Mouse (Mus musculus) Patski (cell line): ENCODE data around the gene Gmppa. TPM values are rescaled to one million over a fixed set of nuclear protein-coding genes. Genes with fewer than 3 reads are reported as not detected.

Experiments
- ATAC-seq: fragments of 100-300 bp; one replicate; pipeline ENCODE4 v1.8.0; 2021
- CTCF ChIA-PET: fragments of 350-600 bp; sonication (Branson Sonifier 250); formaldehyde crosslinking; loops from one replicate; lab custom pipeline; 2022; ENCODE audit warnings: inconsistent platforms; lab: Charles Lee
- POLR2A ChIA-PET: fragments of 350-600 bp; sonication (Branson Sonifier 250); formaldehyde crosslinking; loops from one replicate; lab custom pipeline; 2022; ENCODE audit warnings: antibody characterized with exemption, inconsistent platforms; lab: Charles Lee
- DNase-seq: peaks from one replicate; pipeline ENCODE4 v3.0.0-alpha.2; 2011; ENCODE audit warnings: low read depth, low spot score
- H3K27me3 ChIP-seq: fragments of 371-371 bp; one replicate; pipeline ENCODE4 v1.5.1; 2021
- CTCF ChIP-seq: fragments of 100-300 bp; IDR thresholded peaks from one replicate; pipeline ENCODE4 v1.5.1; 2021
- in situ Hi-C: fragments of 300-500 bp; cut with MboI; formaldehyde crosslinking; loops from 3 replicates; pipeline ENCODE4 v1.11.1; 2018; ENCODE audit warnings: low pct_unique_long_range_greater_than_20kb, mixed read lengths
- polyA plus RNA-seq: library from polyadenylated mRNA; unstranded; gene quantifications from one replicate; pipeline ENCODE4 v1.2.3, GENCODE M21; 2021

The Gmppa gene
- polyA plus RNA-seq, 1 experiment from 2014 or later = 76.8 TPM

DNA sequence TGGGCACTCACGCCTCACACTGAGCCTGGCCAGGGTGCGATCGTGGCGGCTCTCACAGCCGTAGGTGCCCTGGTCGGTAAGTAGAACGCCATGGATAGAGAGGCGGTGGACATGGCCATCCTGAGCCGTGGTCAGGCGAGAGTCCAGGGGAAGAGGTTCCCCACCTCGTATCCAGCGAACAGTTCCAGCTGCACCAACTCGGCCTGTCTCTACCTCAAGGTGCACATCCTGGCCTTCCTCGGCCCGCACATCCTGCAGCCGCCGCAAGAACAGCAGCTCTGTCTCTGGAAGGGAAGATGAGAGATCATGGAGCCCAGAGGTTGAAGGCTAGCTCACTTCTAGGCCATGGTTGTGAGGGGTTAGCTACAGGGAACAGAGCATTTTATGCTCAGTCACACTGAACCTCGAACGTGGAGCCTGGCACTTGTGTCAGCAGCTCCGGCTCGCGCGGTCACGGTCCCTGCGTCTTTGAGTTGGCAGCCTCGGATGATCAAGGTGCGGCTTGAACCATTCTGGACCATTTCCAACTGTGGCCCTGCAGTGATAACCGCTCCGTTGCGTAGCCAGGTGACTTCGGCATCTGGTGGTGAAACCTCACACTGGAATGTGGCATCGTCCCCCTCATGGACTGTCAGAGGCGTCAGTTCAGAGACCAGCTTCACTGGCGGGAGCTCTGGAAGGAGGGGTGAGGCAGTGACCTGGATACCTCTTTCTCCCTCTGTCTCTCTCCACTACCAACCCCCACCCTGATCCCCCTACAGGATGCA lies 55.2 kb downstream of the Gmppa start:
- in situ Hi-C loops = no loop called here
- no peak for TF ChIP-seq CTCF
- ATAC-seq (no peak), DNase-seq (no peak)
- H3K27me3 ChIP-seq = no peaks in the 10 kb centered on the region
- CTCF ChIA-PET = no interaction called here
- POLR2A ChIA-PET = no interaction called here

GRCm38 (mm10) chr1:75492579-75493170 lies 56.9 kb downstream of the Gmppa start:
- no peak for TF ChIP-seq CTCF
- in situ Hi-C loops = no loop called here
- ChIA-PET CTCF (no interaction called here), POLR2A (interaction anchor here (0.7 to 1.1 kb wide), 2 partner anchors 9 to 14 kb away, joined by 3 to 4 read pairs; partner anchors contain the start of genes Chpf and Tmem198)
- ATAC-seq (no peak), DNase-seq (no peak)
- H3K27me3 ChIP-seq = peaks cover 4% of the 10 kb centered on the region

Other genes starting within 250 kb of the Gmppa start
- 28.5 TPM for gene Ankzf1, start 243.8 kb upstream of the Gmppa start, polyA plus RNA-seq
- 33.2 TPM for gene Atg9a, start 243.7 kb upstream of the Gmppa start, polyA plus RNA-seq
- gene Glb1l, start 225.1 kb upstream of the Gmppa start, polyA plus RNA-seq = 30.9 TPM
- gene Stk16, start 225.1 kb upstream of the Gmppa start, polyA plus RNA-seq = 181 TPM
- gene Tuba4a, start 216.1 kb upstream of the Gmppa start, polyA plus RNA-seq = 200 TPM
- gene A630095N17Rik, start 203.8 kb upstream of the Gmppa start, polyA plus RNA-seq = 0.15 TPM
- 54.1 TPM for gene Dnajb2, start 199.5 kb upstream of the Gmppa start, polyA plus RNA-seq
- 0.33 TPM for gene Ptprn, start 171.4 kb upstream of the Gmppa start, polyA plus RNA-seq
- gene Resp18, start 157.5 kb upstream of the Gmppa start, polyA plus RNA-seq = not detected
- 151 TPM for gene Dnpep, start 117.9 kb upstream of the Gmppa start, polyA plus RNA-seq
- gene Des, start 75.6 kb upstream of the Gmppa start, polyA plus RNA-seq = 0.23 TPM
- 73.0 TPM for gene Speg, start 60.6 kb upstream of the Gmppa start, polyA plus RNA-seq
- gene Asic4, start 14.5 kb downstream of the Gmppa start, polyA plus RNA-seq = 0.04 TPM
- gene Chpf, start 43.4 kb downstream of the Gmppa start, polyA plus RNA-seq = 65.0 TPM
- 1.7 TPM for gene Tmem198, start 43.6 kb downstream of the Gmppa start, polyA plus RNA-seq
- 33.3 TPM for gene Obsl1, start 70.5 kb downstream of the Gmppa start, polyA plus RNA-seq
- 5.7 TPM for gene Inha, start 71.1 kb downstream of the Gmppa start, polyA plus RNA-seq
- 22.7 TPM for gene Stk11ip, start 85.6 kb downstream of the Gmppa start, polyA plus RNA-seq
- gene Slc4a3, start 110.3 kb downstream of the Gmppa start, polyA plus RNA-seq = 60.2 TPM